Mouse (Mus musculus): ENCODE results near the gene Cel.

Cel gene

GRCm38 (mm10) chr2:28537634-28537920, 25.6 kb downstream of the Cel start:
- no peak for DNase-seq (ENCODE audit: low spot score)

GRCm38 (mm10) chr2:28536766-28537633, 26.2 kb downstream of the Cel start:
- peak; percentile 77 for DNase-seq (ENCODE audit: low spot score)

GRCm38 (mm10) chr2:28536166-28536565, 27.0 kb downstream of the Cel start:
- DNase-seq (ENCODE audit: low spot score) = peak; percentile 47

GRCm38 (mm10) chr2:28535650-28536049, 27.6 kb downstream of the Cel start:
- DNase-seq (ENCODE audit: low spot score) = peak; percentile 52

- DNase-seq (ENCODE audit: low spot score) = no peak
These were observed 28.0 kb downstream of the Cel start for GRCm38 (mm10) chr2:28535263-28535540.

GRCm38 (mm10) chr2:28534436-28535262, 28.6 kb downstream of the Cel start:
- no peak for DNase-seq (ENCODE audit: low spot score)

- no peak for DNase-seq (ENCODE audit: low spot score)
These were observed 29.2 kb downstream of the Cel start for GRCm38 (mm10) chr2:28533901-28534435.

GRCm38 (mm10) chr2:28532938-28533771, 30.0 kb downstream of the Cel start:
- peak; percentile 92 for DNase-seq (ENCODE audit: low spot score)

- no peak for DNase-seq (ENCODE audit: low spot score)
These were observed 32.9 kb downstream of the Cel start for GRCm38 (mm10) chr2:28530311-28530710.

- no peak for DNase-seq (ENCODE audit: low spot score)
These were observed 33.3 kb downstream of the Cel start for GRCm38 (mm10) chr2:28529856-28530255.

- no peak for DNase-seq (ENCODE audit: low spot score)
These were observed 34.9 kb downstream of the Cel start for GRCm38 (mm10) chr2:28528354-28528730.

GRCm38 (mm10) chr2:28527436-28528353, 35.5 kb downstream of the Cel start:
- no peak for DNase-seq (ENCODE audit: low spot score)

GRCm38 (mm10) chr2:28525943-28526876, 37.0 kb downstream of the Cel start:
- DNase-seq (ENCODE audit: low spot score) = no peak

- peak; percentile 88 for DNase-seq (ENCODE audit: low spot score)
These were observed 37.8 kb downstream of the Cel start for GRCm38 (mm10) chr2:28525219-28525942.

GRCm38 (mm10) chr2:28524406-28524805, 38.8 kb downstream of the Cel start:
- DNase-seq (ENCODE audit: low spot score) = no peak

- DNase-seq (ENCODE audit: low spot score) = peak; percentile 88
These were observed 39.5 kb downstream of the Cel start for GRCm38 (mm10) chr2:28523643-28524117.

- no peak for DNase-seq (ENCODE audit: low spot score)
These were observed 41.0 kb downstream of the Cel start for GRCm38 (mm10) chr2:28522166-28522565.

- DNase-seq (ENCODE audit: low spot score) = no peak
These were observed 41.5 kb downstream of the Cel start for GRCm38 (mm10) chr2:28521571-28522151.

- DNase-seq (ENCODE audit: low spot score) = no peak
These were observed 42.6 kb downstream of the Cel start for GRCm38 (mm10) chr2:28520581-28520980.

All from urinary bladder, postnatal 14 days (tissue).